Mouse (Mus musculus) right cerebral cortex, postnatal 10 days (tissue): ENCODE results near the gene Akr1a1.
"Not testable (repeated sequence)": the region's sequence is repeated elsewhere in the genome, so short reads cannot be mapped to it uniquely, and the experiment has no call there.

ENCODE experiments used
- DNase-seq, 2 experiments: peaks; one replicate each; pipeline ENCODE4 v3.0.0; 2021; ENCODE audit warnings: low spot score in 2 of 2

Akr1a1 gene

DNA sequence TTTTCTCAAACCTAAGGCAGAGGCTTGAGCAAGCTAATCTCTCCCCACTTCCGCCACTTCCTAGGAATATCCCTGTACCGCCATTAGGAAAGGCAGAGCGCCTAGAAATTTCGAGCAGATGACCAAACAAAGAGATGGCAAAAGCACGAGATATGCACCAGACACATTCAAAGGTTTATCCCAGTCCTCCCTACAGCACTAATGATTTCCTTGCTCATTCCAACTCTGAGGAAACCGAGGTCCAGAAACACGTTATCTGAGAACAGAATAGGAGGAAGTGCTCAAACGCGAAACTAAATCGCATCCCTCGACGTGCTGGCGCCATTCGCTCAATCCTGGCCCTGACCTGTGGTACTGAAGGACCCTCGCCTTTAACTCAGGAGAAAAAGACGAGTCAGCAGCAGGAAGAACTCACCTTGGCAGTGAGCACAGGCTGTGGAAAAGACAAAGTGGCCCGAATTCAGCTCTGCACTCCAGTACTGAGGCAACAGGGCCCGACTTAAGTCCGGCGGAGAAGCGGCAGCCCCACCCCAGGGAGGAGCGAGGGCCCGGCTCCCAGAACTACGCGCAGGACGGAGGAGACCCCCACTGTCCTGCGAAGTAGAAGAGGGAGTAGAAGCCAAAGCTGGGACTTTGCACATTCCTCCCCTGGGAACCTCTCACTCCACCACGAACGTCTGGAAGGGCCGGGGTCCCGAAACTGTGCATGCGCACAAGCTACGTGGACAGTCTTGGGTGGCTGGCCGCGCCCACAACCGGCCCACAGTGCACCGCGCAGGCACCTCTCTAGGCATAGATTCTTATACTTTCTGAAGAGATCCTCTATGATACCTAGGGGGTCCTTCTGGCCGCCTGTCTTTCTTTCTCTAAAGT is at the start of gene Akr1a1:
Gene Akr1a1 (minus strand): TSS at position 757 of the 873 bp plus-strand sequence.
- peak; percentile 95 to 96 for DNase-seq

DNA sequence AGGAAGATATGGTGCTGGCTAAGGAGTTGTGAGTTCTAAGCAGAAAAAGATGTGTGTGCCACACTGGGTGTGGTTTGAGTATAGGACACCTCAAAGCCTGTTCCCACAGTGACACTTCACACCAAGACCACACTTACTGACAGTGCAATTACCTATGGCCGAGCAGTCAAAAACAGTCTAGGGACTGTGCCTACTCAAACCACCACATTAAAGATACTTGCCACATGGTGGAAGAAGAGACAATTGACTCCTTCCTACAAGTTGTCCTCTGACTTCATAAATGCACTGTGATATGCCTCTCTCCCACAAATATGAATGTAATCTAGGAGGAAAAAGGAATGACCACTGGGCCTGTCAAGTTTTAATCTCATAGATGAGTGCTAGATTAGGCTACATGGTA is 49.5 kb upstream of the Akr1a1 start:
- DNase-seq = no peak

DNA sequence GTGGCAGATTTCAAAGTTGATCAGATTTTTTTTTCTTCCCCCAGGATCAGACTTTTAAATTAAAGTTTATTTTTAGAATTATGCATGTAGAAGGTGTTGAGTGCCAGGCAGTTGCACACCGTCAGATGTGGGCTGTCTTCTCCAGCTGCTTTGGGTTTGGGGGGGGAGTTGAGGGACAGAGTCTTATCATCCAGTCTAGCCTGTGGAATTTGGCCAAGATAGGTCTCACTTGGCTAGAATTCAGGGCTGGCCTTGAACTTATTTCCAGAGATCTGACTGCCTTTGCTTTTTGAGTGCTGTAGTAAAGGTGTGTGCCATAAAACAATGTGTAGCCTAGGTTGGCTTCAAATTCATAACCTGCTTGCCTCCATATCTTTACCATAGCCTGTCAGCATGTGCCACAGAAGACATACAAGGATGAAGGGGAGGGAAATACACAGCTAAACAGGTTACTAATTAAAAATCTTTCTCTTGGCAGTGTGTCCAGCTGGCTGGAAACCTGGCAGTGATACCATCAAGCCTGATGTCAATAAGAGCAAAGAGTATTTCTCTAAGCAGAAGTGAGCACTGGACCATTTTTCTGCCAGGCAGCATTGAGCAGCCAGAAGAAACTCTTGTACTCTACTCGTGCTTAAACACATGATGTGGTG is 47.3 kb upstream of the Akr1a1 start:
- DNase-seq = no peak

DNA sequence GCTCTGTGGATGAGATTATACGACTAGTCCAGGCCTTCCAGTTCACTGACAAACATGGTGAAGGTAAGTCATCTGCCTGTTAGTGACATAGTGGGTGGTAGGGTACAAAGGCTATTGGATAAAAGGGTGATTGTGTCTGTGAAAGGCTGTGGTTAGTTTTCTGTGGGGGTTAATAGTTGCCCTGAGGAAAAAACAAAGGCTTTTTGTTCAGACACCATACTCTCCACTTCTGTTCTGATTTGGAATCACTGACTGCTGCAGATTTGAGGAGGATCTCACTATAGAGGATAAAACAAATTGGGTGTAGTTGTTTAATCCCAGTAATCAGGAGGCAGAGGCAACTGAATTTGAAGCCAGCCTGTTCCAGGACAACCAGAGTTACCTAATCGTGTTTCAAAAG is 42.3 kb upstream of the Akr1a1 start:
- no peak for DNase-seq

DNA sequence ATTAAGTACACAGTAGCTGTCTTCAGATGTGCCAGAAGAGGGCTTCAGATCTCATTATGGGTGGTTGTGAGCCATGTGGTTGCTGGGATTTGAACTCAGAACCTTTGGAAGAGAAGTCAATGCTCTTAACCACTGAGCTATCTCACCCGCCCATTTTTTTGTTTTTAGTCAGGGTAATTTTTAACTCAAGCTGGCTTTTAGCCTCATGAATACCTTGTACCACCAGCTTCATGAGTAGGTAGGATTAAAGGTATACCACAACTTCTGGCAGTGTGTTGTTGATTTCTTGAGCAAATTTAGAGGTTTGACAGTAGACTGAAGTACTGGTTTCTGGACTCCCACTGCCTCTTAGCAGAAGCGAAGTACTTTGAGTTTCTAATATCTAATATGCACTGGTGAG is 40.7 kb upstream of the Akr1a1 start:
- no peak for DNase-seq

DNA sequence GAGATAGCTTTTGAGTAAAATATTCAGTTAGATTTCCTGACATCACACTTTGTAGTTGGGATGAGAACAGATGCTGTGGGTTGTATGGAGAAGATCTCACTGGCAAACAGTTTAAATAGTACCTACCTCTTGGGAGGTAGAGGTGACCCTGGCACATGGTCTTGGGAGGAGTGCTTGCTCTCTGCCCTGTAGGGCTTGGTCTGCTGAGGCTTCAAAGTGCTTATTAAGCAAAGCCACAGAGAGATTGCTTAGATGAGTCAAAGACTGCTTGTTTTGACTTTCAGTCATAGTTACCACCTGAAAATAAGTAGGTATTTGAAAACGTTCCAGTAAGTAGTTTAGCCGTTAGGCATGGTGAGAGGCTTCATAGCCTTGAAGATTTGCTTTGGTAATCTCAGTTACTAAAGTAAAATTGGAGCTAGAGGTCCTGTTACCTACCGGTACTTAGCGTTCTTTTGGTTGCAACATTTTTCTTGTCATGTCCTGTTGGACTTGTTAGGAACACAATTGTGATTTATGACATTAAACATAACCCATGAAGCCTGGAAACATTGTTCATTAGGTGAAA is 37.9 kb upstream of the Akr1a1 start:
- no peak for DNase-seq

DNA sequence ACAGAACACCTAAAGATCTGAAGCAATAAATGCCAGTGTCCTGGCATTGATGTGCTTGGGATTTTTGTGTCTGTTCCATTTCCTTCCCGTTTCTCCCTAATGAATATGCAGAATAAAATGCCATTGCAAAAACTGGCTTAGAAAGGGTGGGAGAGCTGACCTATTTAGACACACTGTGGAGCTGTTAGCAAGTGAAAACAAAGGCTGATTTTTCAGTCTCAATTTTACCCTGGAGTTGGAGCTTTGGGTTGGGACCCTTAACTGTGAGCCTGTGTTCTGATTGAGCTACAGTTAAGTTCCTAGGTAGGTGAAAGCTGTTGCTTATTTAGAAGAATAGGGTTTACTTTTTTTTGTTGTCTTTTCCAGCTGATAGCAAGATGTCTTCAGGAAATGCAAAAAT is 35.6 kb upstream of the Akr1a1 start:
- no peak for DNase-seq

DNA sequence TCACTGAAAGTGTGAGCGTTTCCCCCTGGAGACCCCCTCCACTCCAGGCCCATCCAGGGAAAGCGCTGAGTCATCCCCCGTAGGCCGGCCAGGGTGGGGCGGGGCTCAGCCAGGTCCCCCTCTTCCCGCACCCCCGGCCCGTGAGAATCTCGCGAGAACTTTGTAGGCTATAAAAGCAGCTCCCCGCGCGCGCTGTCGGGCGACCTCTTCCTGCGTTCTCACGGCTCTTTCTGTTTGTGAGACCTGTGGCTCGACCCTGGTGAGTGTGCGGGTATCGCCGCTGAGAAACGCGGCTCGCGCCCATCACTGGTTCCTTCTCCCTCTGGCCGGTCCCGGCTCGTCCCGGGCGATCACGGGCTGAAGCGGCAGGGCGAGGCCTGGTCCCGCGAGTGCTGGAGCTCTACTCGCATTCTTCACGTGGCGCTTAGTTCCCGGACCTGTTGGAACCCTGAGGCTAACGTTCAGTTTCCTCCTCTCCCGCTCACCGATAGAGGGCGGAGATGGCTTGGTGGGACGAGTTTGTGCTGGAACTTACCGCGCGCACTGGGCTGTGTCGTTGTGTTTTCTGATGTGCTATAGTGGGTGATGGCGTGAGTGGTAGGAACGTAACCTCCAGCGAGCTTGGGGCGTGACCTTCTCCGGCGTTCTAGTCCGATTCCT is 34.1 kb upstream of the Akr1a1 start, which contains the start of gene Prdx1:
Gene Prdx1 (plus strand): TSS at position 143 of the 660 bp plus-strand sequence.
- DNase-seq = peak; percentile 94 to 95

DNA sequence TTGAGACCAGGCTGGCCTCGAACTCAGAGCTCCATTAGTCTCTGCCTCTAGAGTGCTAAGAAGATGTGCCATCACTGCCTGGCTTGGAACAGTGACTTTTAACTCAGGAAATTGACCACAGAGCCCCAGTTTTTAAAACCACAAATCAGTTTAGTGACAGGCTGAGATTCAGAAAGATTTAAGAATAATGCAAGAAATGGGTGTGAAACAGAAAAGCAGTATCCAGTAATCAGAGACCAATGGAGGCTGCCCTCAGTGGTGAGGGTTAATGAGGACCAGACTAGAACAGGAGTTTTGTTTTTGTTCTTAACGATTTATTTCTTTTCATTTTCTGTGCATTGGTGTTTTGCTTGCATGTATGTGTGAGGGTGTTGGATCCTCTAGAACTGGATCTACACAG is 33.2 kb upstream of the Akr1a1 start:
- DNase-seq = no peak

DNA sequence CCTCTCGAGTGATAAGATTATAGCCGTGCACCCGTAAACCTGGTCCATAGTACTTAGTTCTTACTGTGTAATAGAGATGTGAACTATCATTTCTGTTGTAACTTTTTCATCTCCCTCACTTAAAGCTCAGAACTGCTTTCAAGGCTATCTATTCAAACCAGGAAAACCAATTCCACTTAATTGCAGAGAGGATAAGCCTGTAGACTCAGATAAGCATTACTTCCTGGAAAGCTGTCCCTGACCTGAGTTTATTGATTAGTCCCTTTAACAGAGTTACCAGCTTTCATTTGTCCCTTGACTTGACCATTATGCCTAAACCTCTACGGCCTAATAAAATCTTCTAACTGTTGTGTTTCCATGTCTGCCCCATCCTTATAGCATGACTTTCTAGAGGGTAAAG is 32.5 kb upstream of the Akr1a1 start:
- DNase-seq = no peak

DNA sequence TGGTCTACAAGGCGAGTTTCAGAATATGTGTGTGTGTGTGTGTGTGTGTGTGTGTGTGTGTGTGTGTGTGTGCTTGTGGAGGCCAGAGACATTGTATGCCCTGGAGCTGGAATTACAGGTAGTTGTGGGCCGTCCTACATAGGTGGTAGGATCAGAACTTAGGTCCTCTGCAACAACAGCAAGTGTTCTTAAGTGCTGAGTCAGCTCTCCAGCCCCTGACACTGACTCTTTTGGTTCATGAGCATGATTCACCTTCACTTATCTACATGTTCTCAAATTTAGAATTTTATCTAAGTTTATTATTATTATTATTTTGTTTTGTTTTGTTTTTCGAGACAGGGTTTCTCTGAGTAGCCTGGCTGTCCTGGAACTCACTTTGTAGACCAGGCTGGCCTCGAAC is 29.0 kb upstream of the Akr1a1 start:
- DNase-seq = not testable (repeated sequence)

DNA sequence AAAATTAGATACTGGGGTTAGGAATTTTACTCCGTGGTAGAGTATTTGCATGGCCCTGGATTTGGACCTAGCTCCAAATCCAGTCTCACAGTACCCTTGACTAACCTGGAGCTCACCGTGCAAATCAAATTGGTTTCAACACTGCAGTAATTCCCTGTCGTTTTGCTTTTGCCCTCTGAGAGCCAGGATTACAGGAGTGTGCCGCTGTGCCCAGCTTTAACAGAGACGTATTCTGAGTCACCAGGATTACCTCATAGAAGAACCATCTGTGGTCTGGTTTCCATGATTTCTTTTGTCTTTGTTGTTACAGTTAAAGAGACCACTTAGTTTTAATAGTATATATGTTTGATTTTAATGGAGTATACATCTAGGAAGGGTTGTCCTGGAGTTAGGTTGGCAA is 27.7 kb upstream of the Akr1a1 start:
- no peak for DNase-seq

DNA sequence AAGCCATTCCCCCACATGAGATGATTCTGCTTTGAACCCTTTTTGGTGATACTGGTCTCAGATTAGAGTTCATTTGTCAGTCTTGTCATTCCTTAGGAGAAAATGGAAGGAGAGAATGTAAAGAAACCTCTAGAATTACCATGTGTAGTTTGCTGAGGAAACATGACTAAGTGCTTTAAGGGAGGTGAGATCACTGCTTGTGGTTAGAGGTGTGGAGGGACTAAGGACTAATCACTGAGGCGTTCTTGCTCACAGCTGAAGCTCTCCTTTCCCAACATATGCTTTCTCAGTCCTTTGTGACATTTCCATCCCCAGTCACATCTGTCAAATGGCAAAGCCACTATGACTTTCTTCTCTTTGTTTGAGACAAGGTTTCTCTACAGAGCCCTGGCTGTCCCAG is 26.3 kb upstream of the Akr1a1 start:
- no peak for DNase-seq

DNA sequence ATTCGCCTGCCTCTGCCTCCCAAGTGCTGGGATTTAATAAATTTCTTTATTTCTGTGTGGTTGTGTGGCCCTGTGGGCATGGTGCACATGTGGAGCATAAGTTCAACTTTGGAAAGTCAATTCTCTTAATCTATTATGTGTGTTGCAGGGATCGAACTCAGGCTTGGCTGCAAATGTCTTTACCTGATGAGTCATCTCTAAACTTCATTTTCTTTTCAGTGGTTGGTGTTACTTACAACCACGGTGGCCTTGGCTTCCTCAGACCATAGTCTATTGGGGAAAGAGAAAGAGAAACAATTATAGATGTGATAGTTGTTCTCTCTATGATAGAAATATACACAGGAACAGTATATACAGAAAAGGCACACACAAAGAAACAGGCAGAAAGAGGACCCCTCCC is 24.5 kb upstream of the Akr1a1 start:
- no peak for DNase-seq

DNA sequence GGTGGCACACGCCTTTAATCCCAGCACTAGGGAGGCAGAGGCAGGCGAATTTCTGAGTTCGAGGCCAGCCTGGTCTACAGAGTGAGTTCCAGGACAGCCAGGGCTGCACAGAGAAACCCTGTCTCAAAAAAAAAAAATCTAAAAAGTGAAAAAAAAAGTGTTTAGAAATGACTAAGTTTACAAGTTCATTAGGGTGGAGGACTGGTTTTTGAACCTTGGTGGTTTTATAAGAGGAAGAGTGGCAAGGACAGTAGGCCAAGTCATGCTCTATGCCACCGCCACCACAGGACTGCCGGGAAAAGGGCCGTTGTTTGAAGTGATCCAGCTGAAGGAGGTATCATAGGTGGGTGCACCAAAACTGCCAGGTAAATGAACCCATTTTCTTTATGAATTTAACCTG is 23.3 kb upstream of the Akr1a1 start:
- DNase-seq = not testable (repeated sequence)

DNA sequence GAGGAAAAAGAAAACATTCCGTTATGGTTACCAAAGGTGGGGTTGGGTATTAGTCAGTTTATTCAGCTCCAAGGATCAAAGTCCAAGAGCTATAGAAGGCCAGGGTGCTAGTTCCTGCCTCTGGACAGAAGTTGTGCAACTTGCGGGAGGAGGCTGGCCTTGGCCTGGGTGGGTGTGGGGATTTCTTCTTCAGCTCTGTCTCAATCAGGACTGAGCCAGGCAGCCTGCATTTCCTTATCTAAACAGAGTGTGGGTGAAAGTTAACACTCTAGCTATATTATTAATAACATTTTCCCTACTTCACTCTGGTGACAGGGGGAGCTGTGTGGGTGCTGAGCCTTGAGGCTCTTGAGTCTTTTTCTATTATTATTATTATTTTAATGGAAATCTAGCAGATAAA is 21.3 kb upstream of the Akr1a1 start:
- DNase-seq = peak in 1 of 2 experiments; percentile 36

DNA sequence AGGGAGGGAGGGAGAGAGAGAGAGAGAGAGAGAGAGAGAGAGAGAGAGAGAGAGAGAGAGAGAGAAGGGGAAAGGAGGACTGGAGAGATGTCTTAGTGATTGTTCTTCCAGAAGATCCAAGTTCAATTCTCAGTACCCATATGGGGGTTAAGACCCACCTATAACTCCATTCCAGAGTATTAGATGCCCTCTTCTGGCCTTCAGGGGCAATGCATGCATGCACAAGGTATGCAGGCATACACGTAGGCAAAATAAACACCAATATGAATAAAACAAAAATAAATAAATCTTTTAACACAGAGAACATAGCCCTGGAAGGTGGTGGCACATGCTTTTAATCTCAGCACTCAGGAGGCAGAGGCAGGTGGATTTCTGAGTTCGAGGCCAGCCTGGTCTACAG is 17.8 kb upstream of the Akr1a1 start:
- DNase-seq = no peak

DNA sequence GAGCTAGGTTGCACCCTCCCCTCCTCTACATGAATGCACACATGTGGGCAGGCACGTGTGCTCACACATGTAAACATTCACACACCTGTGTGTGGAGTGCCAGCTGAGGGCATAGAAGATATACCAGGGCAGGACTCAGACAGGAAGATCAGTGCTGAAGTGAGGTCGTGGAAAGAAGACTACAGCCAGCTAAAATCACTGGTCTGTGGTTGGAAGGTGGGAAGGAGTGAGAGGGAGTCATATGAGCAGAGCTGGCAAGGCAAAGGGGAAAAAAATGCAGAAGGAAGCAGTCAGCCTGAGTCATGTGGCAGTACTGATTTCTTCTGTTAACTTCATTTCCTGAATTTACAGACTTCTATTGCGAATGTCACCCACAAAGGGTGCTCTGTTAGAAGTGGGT is 16.7 kb upstream of the Akr1a1 start:
- no peak for DNase-seq

DNA sequence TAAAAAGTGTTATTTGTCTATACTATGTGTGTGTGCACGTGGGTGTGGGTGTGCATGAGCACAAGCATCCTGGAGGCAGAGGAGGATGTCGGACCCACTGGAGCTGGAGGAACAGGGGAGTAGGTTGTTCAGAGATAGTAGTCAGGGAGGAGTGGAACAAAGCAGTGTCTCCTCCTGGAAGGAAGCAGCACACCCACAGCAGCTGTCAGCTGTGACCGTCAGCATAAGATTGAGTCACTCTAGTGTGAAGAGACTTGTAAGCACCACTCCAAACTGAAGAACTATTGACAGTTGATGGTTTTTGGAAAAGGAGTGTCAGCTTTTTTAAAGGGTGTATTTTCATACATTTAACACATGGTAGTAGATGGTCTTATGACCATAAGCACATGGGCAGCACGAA is 15.1 kb upstream of the Akr1a1 start:
- no peak for DNase-seq

DNA sequence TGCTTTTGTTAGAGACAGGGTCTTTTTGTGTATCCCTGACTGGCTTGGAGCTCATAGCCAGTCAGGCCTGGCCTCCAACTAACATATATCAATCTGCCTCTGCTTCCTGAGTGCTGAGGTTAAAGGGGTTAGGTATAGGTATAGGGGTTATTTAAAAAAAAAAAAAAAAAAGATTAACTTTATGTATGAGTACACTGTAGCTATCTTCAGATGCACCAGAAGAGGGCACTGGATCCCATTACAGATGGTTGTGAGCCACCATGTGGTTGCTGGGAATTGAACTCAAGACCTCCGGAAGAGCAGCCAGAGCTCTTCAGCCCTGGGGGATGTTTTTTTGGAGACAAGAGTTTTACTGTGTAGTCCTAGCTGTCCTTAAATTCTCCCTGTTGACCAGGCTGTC is 10.5 kb upstream of the Akr1a1 start:
- DNase-seq = no peak

DNA sequence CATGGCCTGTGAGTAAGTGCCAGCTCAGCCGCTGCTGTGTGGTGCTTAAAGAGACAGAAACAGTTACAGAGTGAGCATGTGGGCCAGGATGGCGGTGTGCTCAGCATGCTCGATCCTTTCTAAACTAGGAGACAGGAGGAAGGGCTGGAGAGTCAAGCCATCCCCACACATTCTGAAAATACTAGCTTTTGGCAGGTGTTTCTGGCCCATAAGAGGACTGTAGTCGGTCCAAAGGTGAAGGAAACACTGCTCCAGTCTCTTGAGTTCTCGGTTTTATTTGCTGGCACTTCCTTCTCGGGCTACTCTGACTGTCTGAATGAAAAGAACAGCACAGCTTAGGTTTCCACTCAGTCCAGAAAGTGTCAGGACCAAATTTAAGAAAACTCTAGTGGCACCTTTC is 9.3 kb upstream of the Akr1a1 start:
- no peak for DNase-seq

DNA sequence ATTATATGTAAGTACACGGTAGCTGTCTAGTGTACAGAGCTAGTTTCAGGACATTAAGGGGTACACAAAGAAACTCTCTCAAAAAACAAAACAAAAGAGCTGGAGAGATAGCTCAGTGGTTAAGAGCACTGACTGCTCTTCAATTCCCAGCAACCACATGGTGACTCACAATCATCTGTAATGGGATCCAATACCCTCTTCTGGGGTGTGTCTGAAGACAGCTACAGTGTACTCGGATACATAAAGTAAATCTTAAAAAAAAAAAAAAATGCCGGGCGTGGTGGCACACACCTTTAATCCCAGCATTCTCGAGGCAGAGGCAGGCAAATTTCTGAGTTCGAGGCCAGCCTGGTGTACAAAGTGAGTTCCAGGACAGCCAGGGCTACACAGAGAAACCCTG is 8.4 kb upstream of the Akr1a1 start:
- DNase-seq = not testable (repeated sequence)
